Mouse (Mus musculus) myocyte (in vitro differentiated cells): Measurements from ENCODE around the gene Zfp958. TPM values are rescaled to one million over a fixed set of nuclear protein-coding genes. Genes with fewer than 3 reads are reported as not detected.

Experiments used
- H3K27me3 ChIP-seq: one replicate; pipeline ENCODE4 v1.6.1; 2011; ENCODE audit not compliant: control insufficient read depth, insufficient read depth, insufficient read length
- H3K36me3 ChIP-seq: one replicate; pipeline ENCODE4 v1.6.1; 2011; ENCODE audit not compliant: control insufficient read depth, insufficient read depth
- H3K4me2 ChIP-seq: one replicate; pipeline ENCODE4 v1.6.1; 2011; ENCODE audit warnings: low read depth, control low read depth
- H3K4me3 ChIP-seq: one replicate; pipeline ENCODE4 v1.5.1; 2011; ENCODE audit warnings: mild to moderate bottlenecking, control low read depth, moderate library complexity
- H3K79me2 ChIP-seq: one replicate; pipeline ENCODE4 v1.6.1; 2011; ENCODE audit not compliant: control insufficient read depth, insufficient read depth
- H3ac ChIP-seq: one replicate; pipeline ENCODE4 v1.6.1; 2011; ENCODE audit not compliant: control insufficient read depth, insufficient read length
- CEBPB ChIP-seq: IDR thresholded peaks from 2 replicates; pipeline ENCODE4 v1.6.1; 2011; ENCODE audit warnings: mild to moderate bottlenecking, moderate library complexity; ENCODE audit not compliant: poor library complexity, insufficient read depth, severe bottlenecking
- E2F4 ChIP-seq: IDR thresholded peaks from one replicate; pipeline ENCODE4 v1.6.1; 2011; ENCODE audit warnings: mild to moderate bottlenecking, control low read depth, moderate library complexity; ENCODE audit not compliant: insufficient read depth
- MAX ChIP-seq: IDR thresholded peaks from one replicate; pipeline ENCODE4 v1.6.1; 2011; ENCODE audit warnings: low read depth, mild to moderate bottlenecking, control low read depth
- MYOD1 ChIP-seq, 3 experiments: IDR thresholded peaks; one replicate each; pipeline ENCODE4 v1.6.1; 2011; ENCODE audit warnings: control low read depth in 2 of 3, low read depth in 2 of 3, mild to moderate bottlenecking in 2 of 3, moderate library complexity in 1 of 3; ENCODE audit not compliant: insufficient read length in 2 of 3, control insufficient read depth in 1 of 3
- MYOG ChIP-seq, 3 experiments: IDR thresholded peaks; one replicate each; pipeline ENCODE4 v1.6.1; 2011; ENCODE audit warnings: control low read depth in 2 of 3, low read depth in 2 of 3, mild to moderate bottlenecking in 2 of 3; ENCODE audit not compliant: insufficient read length in 2 of 3, control insufficient read depth in 1 of 3, insufficient read depth in 1 of 3
- POLR2A ChIP-seq: IDR thresholded peaks from one replicate; pipeline ENCODE4 v1.6.1; 2011; ENCODE audit warnings: low read depth, mild to moderate bottlenecking, control low read depth, moderate library complexity; ENCODE audit not compliant: insufficient read length
- POLR2AphosphoS2 ChIP-seq: IDR thresholded peaks from one replicate; pipeline ENCODE4 v1.6.1; 2011; ENCODE audit warnings: low read depth, control low read depth; ENCODE audit not compliant: insufficient read length
- REST ChIP-seq: IDR thresholded peaks from one replicate; pipeline ENCODE4 v1.6.1; 2011; ENCODE audit warnings: mild to moderate bottlenecking, control low read depth, moderate library complexity; ENCODE audit not compliant: insufficient read depth, insufficient read length
- SRF ChIP-seq: IDR thresholded peaks from one replicate; pipeline ENCODE4 v1.6.1; 2011; ENCODE audit warnings: low read depth; ENCODE audit not compliant: control insufficient read depth, insufficient read length
- TCF12 ChIP-seq: IDR thresholded peaks from one replicate; pipeline ENCODE4 v1.6.1; 2011; ENCODE audit warnings: mild to moderate bottlenecking, control low read depth; ENCODE audit not compliant: poor library complexity, insufficient read depth, severe bottlenecking
- TCF3 ChIP-seq: IDR thresholded peaks from one replicate; pipeline ENCODE4 v1.6.1; 2011; ENCODE audit warnings: low read depth, control low read depth; ENCODE audit not compliant: insufficient read length
- USF1 ChIP-seq: IDR thresholded peaks from one replicate; pipeline ENCODE4 v1.6.1; 2011; ENCODE audit warnings: low read depth, mild to moderate bottlenecking, control low read depth, moderate library complexity
- polyA plus RNA-seq: library from polyadenylated mRNA; unstranded; fragments of >200 nt; fragmentation: generic; extraction: Trizol; gene quantifications from one replicate; pipeline ENCODE4 v1.2.1, GENCODE M21; 2012; ENCODE audit warnings: missing spikeins

Zfp958 gene
- polyA plus RNA-seq, 1 experiment, result 2.8 TPM

DNA sequence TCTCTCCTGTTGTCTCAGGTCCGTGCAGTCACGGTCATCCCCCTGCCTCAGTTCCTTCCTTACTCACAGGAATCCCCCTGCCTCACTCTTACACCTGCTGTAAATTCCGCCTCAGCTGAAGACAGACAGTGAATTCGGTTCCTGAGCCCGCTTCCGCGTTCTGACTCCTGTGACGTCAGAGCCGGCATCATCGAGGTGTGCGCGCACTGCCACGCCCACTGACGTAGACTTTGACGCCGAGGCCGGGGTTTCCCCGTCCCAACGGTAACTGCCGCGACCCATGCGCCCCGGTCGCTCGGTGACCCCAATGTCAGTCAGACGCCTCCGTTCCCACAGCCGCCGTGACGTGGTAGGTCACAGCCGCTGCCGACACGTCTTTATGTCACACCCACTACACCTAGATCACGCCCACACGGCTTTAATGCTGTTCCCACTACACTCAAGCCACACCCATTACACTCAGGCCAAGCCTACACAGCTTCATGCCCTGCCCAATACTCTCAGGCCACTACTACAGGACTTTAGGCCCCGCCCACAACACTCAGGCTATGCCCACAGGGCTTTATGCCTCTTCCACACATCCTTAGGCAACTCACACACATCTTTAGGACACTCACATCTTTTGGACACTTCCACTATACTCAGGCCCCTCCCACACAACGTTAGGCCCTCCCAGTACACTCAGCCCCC is 65.4 kb downstream of the Zfp958 start:
- peak overlapping the region; percentile 56 for H3K4me2 ChIP-seq
- H3K79me2 ChIP-seq, result no peaks in the 10 kb centered on the region
- no peaks in the 10 kb centered on the region for H3K36me3 ChIP-seq
- peak in 1 of 3 experiments; percentile 22 for TF ChIP-seq MYOD1 (IDR thresholded peaks at IDR 0.05; ENCODE audit: control insufficient read depth in 1 of 3, insufficient read length in 2 of 3, low read depth in 2 of 3)
- TF ChIP-seq SRF, result peak; percentile 11
- TF ChIP-seq POLR2AphosphoS2, result peak; percentile 62
- TF ChIP-seq TCF3, result no peak
- TF ChIP-seq MAX, result no peak
- no peak for TF ChIP-seq USF1
- no peak for TF ChIP-seq CEBPB
- TF ChIP-seq TCF12, result no peak
- TF ChIP-seq E2F4, result no peak
- no peak for TF ChIP-seq REST
- no peak for TF ChIP-seq MYOG (IDR thresholded peaks at IDR 0.05; ENCODE audit: control insufficient read depth in 1 of 3, insufficient read depth in 1 of 3, insufficient read length in 2 of 3, low read depth in 2 of 3)
- peak; percentile 64 for TF ChIP-seq POLR2A
- H3K4me3 ChIP-seq, result peak overlapping the region; percentile 88
- no peaks in the 10 kb centered on the region for H3K27me3 ChIP-seq
- H3ac ChIP-seq, result peak overlapping the region; percentile 51

DNA sequence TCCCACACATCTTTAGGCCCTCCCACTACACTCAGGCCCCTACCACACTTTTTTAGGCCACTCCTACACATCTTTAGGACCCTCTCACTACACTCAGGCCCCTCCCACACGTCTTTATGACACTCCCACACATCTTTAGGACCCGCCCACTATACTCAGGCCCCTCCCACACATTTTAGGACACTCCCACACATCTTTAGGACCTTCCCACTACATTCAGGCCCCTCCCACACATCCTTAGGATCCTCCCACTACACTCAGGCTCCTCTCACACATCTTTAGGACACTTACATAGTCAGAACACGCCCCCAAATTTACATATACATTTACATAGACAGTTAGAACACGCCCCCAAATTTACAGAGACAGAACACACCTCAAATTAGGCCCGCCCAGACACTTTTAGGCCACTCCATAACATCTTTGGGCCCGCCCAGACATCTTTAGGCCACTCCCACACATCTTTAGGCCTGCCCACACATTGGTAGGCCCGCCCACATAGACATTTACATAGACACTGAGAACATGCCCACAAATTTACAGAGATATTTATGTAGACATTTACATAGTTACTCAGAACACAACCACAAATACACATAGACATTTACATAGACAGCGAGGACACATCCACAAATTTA is 66.1 kb downstream of the Zfp958 start:
- Histone ChIP-seq H3K36me3 (no peaks in the 10 kb centered on the region), H3K27me3 (no peaks in the 10 kb centered on the region), H3K4me2 (peak overlapping the region; percentile 56), H3ac (peak overlapping the region; percentile 51), H3K4me3 (peak overlapping the region; percentile 88), H3K79me2 (no peaks in the 10 kb centered on the region)
- TF ChIP-seq TCF3, result no peak
- no peak for TF ChIP-seq MYOG (IDR thresholded peaks at IDR 0.05; ENCODE audit: control insufficient read depth in 1 of 3, insufficient read depth in 1 of 3, insufficient read length in 2 of 3, low read depth in 2 of 3)
- TF ChIP-seq USF1, result no peak
- TF ChIP-seq MAX, result no peak
- TF ChIP-seq SRF, result no peak

- H3K27me3 ChIP-seq, result no peaks in the 10 kb centered on the region
- TF ChIP-seq POLR2AphosphoS2 (no peak), REST (no peak), TCF12 (no peak), CEBPB (no peak), E2F4 (no peak), MYOD1 (IDR thresholded peaks at IDR 0.05; ENCODE audit: control insufficient read depth in 1 of 3, insufficient read length in 2 of 3, low read depth in 2 of 3) (no peak), SRF (no peak), POLR2A (no peak), TCF3 (no peak), MAX (no peak), MYOG (IDR thresholded peaks at IDR 0.05; ENCODE audit: control insufficient read depth in 1 of 3, insufficient read depth in 1 of 3, insufficient read length in 2 of 3, low read depth in 2 of 3) (no peak), USF1 (no peak)
- H3K79me2 ChIP-seq, result no peaks in the 10 kb centered on the region
- no peak overlapping the region for H3K4me3 ChIP-seq
- H3ac ChIP-seq, result no peak overlapping the region
- no peak overlapping the region for H3K4me2 ChIP-seq
- no peaks in the 10 kb centered on the region for H3K36me3 ChIP-seq
These were observed 66.8 kb downstream of the Zfp958 start for GRCm38 (mm10) chr8:4679796-4680195.

Other genes starting within 250 kb of the Zfp958 start
- 0.07 TPM for gene Cers4, start 120.1 kb upstream of the Zfp958 start, polyA plus RNA-seq
- gene Shcbp1, start 166.4 kb downstream of the Zfp958 start, polyA plus RNA-seq, result 3.8 TPM